Mouse (Mus musculus) G1E (cell line): ENCODE data around the gene Cebpb.

Experiments used
- CTCF ChIP-seq: IDR thresholded peaks from 2 replicates; pipeline ENCODE4 v1.5.1; 2012; ENCODE audit warnings: low read depth, low read length, inconsistent platforms, mixed read lengths
- GATA1 ChIP-seq: IDR thresholded peaks from 2 replicates; pipeline ENCODE4 v1.6.1; 2012; ENCODE audit warnings: borderline replicate concordance, low read length, inconsistent platforms, mixed read lengths
- GATA2 ChIP-seq: IDR thresholded peaks from 2 replicates; pipeline ENCODE4 v1.6.1; 2012; ENCODE audit warnings: low read depth, low read length, inconsistent platforms, borderline replicate concordance
- POLR2AphosphoS5 ChIP-seq: IDR thresholded peaks from 2 replicates; pipeline ENCODE4 v1.6.1; 2012; ENCODE audit warnings: low read depth, low read length, inconsistent platforms; ENCODE audit not compliant: insufficient replicate concordance
- TAL1 ChIP-seq: conservative IDR thresholded peaks from 2 replicates; pipeline ENCODE4 v1.6.1; 2012; ENCODE audit warnings: low read depth, low read length, inconsistent platforms, mixed read lengths

- TF ChIP-seq CTCF (no peak), TAL1 (no peak), GATA1 (no peak), POLR2AphosphoS5 (no peak), GATA2 (no peak)
Measured at GRCm38 (mm10) chr2:167696143-167696542, 7.4 kb downstream of the Cebpb start.
